Mouse (Mus musculus): Measurements from ENCODE around the gene Arhgef25.

GRCm38 (mm10) chr10:127228897-127229296 lies 39.0 kb upstream of the Arhgef25 start:
- TF ChIP-seq CTCF (IDR thresholded peaks at IDR 0.05; ENCODE audit: insufficient read depth, low read length) (no peak), POLR2A (IDR thresholded peaks at IDR 0.05; ENCODE audit: borderline replicate concordance, extremely low read depth, low read depth, low read length) (no peak)
